Mouse (Mus musculus) forebrain, postnatal 0 days (tissue): ENCODE measurements at regions not wholly inside any gene's neighbourhood (a gene's known extent, or its start where the extent isn't known, plus 50 kb on each side); places are given as distances from the start of the nearest gene placed in this dataset.

Experiments used
- ATAC-seq: fragments of 200-750 bp; cut with Nextera tagmentation; 2 replicates; pipeline ENCODE4 v1.8.0; 2017; ENCODE audit warnings: mild to moderate bottlenecking, moderate library complexity
- DNase-seq: peaks from one replicate; pipeline ENCODE4 v3.0.0-alpha.2; 2015
- H3K27ac ChIP-seq: fragments of 300-500 bp; sonication (generic); 2 replicates; pipeline ENCODE4 v1.5.1; 2014; ENCODE audit warnings: low read depth, mild to moderate bottlenecking, antibody characterized with exemption, low read length, moderate library complexity, mixed read lengths
- H3K27me3 ChIP-seq: fragments of 300-500 bp; sonication (generic); 2 replicates; pipeline ENCODE4 v1.6.1; 2014; ENCODE audit warnings: mild to moderate bottlenecking, low read length, mixed read lengths; ENCODE audit not compliant: insufficient read depth
- H3K36me3 ChIP-seq: fragments of 300-500 bp; sonication (generic); 2 replicates; pipeline ENCODE4 v1.6.1; 2014; ENCODE audit warnings: mild to moderate bottlenecking, moderate library complexity; ENCODE audit not compliant: insufficient read depth
- H3K4me1 ChIP-seq: fragments of 300-500 bp; sonication (generic); 2 replicates; pipeline ENCODE4 v1.6.1; 2014; ENCODE audit warnings: antibody characterized with exemption; ENCODE audit not compliant: insufficient read depth
- H3K4me2 ChIP-seq: fragments of 300-500 bp; sonication (generic); 2 replicates; pipeline ENCODE4 v1.6.1; 2014; ENCODE audit warnings: low read depth, mild to moderate bottlenecking, moderate library complexity
- H3K4me3 ChIP-seq: fragments of 300-500 bp; sonication (generic); 2 replicates; pipeline ENCODE4 v1.5.1; 2014; ENCODE audit warnings: low read depth, low read length, mixed read lengths
- H3K9ac ChIP-seq: fragments of 300-500 bp; sonication (generic); 2 replicates; pipeline ENCODE4 v1.6.1; 2014; ENCODE audit warnings: mild to moderate bottlenecking
- H3K9me3 ChIP-seq: fragments of 300-500 bp; sonication (generic); 2 replicates; pipeline ENCODE4 v1.6.1; 2016; ENCODE audit warnings: low read length
- CTCF ChIP-seq: sonication (generic); IDR thresholded peaks from 2 replicates; pipeline ENCODE4 v1.5.1; 2016; ENCODE audit warnings: antibody characterized with exemption, control low read depth, low read depth
- WGBS: fragments of 180-500 bp; shearing (Covaris S2); extraction: QIAGEN DNeasy Blood & Tissue Kit; methylation state at CpG from one replicate; pipeline ENCODE4 v1.1.7; 2014; 5-methylcytosine and 5-hydroxymethylcytosine counted together

DNA sequence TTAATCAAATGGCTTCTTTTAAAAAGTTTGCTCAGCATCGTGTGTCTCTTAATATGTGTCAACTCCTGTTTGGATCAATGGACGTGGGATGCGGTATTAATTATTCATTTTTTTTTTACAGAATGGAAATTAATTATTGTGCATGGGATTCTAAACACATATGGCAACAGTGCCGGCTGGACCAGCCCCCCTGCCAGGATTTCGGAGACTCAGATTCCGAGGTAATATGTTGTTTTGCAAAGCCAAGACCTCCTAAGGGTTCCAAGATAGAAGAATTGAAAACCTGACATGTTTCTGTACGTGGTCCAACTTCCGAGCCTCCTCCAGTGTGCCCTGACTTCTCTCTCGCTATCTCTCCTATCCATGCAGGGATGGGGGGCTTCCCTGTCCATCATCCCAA is 170.4 kb downstream of the 3110018I06Rik start:
- Histone ChIP-seq H3K27me3 (no peaks in the 10 kb centered on the region), H3K36me3 (no peaks in the 10 kb centered on the region), H3K9me3 (no peaks in the 10 kb centered on the region), H3K9ac (no peak overlapping the region), H3K4me3 (no peak overlapping the region), H3K4me2 (peak overlapping the region; percentile 21; the same call in 1 of the 2 replicates), H3K27ac (no peak overlapping the region), H3K4me1 (no peaks in the 10 kb centered on the region)
- ATAC-seq, result no peak
- no peak for DNase-seq
- no peak for TF ChIP-seq CTCF
- WGBS, result 13% methylated on average over 9 of the region's 9 CpGs

DNA sequence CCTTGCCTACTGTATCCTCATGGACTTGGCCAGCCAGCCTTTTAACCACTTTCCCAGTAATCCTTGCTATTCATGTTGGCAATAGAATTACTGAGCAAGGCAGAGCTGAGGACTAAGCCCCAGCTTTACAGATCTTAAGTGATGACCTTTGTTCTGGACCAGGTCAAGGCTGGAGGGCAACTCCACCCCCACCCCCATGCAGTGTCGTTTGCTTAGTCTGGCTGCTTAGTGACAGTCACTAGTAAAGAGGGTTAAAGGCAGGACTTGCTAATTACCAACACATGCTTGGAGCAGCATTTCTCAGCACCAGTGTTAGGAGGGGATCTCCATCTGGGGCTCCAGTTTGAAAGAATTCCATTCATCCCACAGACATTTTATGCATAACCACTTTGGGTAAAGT is 174.2 kb downstream of the 3110018I06Rik start:
- no peak for ATAC-seq
- Histone ChIP-seq H3K4me3 (no peak overlapping the region), H3K27ac (no peak overlapping the region), H3K4me1 (no peaks in the 10 kb centered on the region), H3K36me3 (no peaks in the 10 kb centered on the region), H3K4me2 (no peak overlapping the region), H3K27me3 (no peaks in the 10 kb centered on the region), H3K9me3 (no peaks in the 10 kb centered on the region), H3K9ac (no peak overlapping the region)
- 3% methylated on average over 1 of the region's 1 CpGs for WGBS
- DNase-seq, result no peak
- no peak for TF ChIP-seq CTCF

DNA sequence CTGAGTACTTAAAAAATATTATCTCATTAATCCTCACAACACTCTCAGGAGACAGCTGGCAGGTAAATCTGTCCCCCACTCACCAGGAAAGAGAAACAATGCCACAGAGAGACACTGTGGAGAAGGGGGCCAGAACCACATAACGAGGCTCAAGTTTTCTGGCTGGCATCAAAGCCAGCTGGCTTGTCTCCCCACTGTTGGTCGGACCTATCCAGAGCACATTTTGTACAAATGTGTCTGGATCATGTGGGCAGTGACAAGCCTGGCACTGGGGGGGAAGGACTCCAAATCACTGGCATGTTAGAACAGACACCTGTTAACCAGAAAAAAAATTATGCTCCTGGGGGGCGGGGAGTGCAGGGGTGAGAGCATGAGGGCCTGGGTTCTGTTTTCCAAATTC is 179.4 kb downstream of the 3110018I06Rik start:
- no peak for ATAC-seq
- no peaks in the 10 kb centered on the region for H3K36me3 ChIP-seq
- TF ChIP-seq CTCF, result no peak
- no peak for DNase-seq
- no peaks in the 10 kb centered on the region for H3K27me3 ChIP-seq
- no peaks in the 10 kb centered on the region for H3K9me3 ChIP-seq
- H3K4me3 ChIP-seq, result no peak overlapping the region
- H3K27ac ChIP-seq, result no peak overlapping the region
- H3K4me2 ChIP-seq, result no peak overlapping the region
- WGBS, result 55% methylated on average over 3 of the region's 3 CpGs
- H3K4me1 ChIP-seq, result no peaks in the 10 kb centered on the region
- no peak overlapping the region for H3K9ac ChIP-seq

DNA sequence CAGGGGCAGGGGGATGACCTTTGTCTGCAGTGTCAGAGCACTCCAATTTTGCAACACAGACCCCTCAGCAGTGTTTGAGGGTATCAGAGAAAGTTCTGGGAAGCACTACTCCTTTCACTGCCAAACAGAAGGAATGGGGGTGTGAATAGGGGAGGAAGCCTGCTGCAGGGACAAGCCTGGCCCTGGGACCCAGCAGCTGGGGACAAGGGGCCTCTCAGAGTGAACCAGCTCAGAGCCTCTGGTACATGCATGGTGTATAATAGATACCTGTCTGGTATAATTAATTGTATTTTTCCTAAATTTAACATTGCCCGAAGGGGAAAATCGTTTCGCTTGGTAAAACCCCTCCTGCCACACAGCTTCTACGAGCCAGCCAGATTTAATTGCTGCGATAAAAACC is 180.6 kb downstream of the 3110018I06Rik start:
- no peak overlapping the region for H3K4me2 ChIP-seq
- no peak overlapping the region for H3K4me3 ChIP-seq
- H3K27me3 ChIP-seq, result no peaks in the 10 kb centered on the region
- DNase-seq, result no peak
- H3K9me3 ChIP-seq, result no peaks in the 10 kb centered on the region
- H3K4me1 ChIP-seq, result no peaks in the 10 kb centered on the region
- no peak overlapping the region for H3K9ac ChIP-seq
- no peaks in the 10 kb centered on the region for H3K36me3 ChIP-seq
- ATAC-seq, result no peak
- no peak for TF ChIP-seq CTCF
- no peak overlapping the region for H3K27ac ChIP-seq
- 48% methylated on average over 5 of the region's 5 CpGs for WGBS

DNA sequence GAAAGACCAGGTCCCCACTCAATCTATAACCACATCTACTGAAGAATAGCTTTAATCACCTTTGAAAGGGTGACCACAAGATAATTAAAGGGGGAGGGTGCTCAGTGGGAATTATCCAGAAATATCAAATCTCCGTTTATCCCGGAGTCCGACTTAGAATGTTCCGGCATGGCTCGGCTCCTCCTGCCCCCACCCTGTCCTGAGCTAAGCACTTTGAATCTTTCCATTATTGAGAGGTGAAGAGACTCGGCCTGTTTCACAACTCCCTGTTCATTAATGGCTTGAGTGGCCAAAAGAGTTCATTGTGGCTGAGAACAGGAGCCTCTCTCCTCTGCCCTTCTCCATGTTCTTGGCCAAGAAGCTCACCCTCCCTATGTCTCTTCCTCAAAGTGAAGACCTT is 181.0 kb downstream of the 3110018I06Rik start:
- 50% methylated on average over 6 of the region's 6 CpGs for WGBS
- no peaks in the 10 kb centered on the region for H3K27me3 ChIP-seq

DNA sequence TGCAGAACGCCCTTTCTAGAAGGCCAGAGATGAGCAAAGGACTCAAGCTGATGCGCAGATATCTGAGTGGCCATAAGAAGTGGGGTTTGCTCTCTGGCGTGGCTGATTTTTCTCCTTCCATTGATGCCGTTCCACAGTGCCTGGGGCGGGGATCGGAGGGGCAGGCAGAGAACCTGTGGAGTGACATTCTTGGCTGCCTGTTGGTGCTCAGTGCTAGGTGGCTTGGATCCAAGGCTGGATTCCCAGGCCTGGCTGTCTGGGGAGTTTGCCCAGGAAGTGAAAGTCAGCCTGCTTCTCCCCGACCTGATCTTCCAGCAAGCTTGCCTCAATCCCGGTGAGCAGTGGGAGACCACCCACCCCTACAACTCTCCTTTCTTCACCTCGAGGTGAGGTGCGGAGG is 181.5 kb downstream of the 3110018I06Rik start:
- no peak overlapping the region for H3K4me3 ChIP-seq

More for the DNA sequence above, 181.0 kb downstream of the 3110018I06Rik start:
- no peak overlapping the region for H3K4me3 ChIP-seq
- DNase-seq (no peak), ATAC-seq (no peak)
- no peak overlapping the region for H3K27ac ChIP-seq
- no peaks in the 10 kb centered on the region for H3K9me3 ChIP-seq
- no peak overlapping the region for H3K9ac ChIP-seq
- H3K36me3 ChIP-seq, result no peaks in the 10 kb centered on the region
- no peak for TF ChIP-seq CTCF
- H3K4me1 ChIP-seq, result no peaks in the 10 kb centered on the region
- H3K4me2 ChIP-seq, result no peak overlapping the region

DNA sequence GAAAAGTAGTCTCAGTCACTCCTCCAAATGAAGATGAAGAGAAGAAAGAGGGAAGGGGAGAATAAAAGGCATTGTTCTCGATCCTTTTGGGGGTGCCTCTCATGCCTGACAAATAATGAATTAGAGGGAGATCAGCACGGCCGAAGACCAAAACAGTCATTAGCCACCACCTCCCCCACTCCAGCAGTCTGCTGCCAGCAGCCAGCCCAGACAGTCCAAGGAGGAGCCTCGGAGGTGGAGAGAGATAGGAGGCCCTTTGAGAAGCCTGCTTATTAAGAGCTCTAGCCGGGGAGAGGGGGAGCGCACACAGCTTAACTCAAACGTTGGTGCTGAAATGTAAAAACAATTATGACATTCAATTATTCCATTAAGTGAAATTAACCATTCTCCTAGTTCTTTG is 188.6 kb downstream of the 3110018I06Rik start:
- no peaks in the 10 kb centered on the region for H3K9me3 ChIP-seq
- WGBS, result 15% methylated on average over 7 of the region's 7 CpGs
- H3K27me3 ChIP-seq, result no peaks in the 10 kb centered on the region
- no peak for TF ChIP-seq CTCF
- ATAC-seq (no peak; the same call in 1 of the 2 replicates), DNase-seq (no peak)
- no peak overlapping the region for H3K4me2 ChIP-seq
- no peak overlapping the region for H3K9ac ChIP-seq
- no peak overlapping the region for H3K4me3 ChIP-seq
- H3K4me1 ChIP-seq, result peaks cover 4% of the 10 kb centered on the region; the same call in 1 of the 2 replicates
- H3K27ac ChIP-seq, result no peak overlapping the region
- H3K36me3 ChIP-seq, result no peaks in the 10 kb centered on the region

More for the DNA sequence above, 181.5 kb downstream of the 3110018I06Rik start:
- DNase-seq (no peak), ATAC-seq (no peak)
- no peak overlapping the region for H3K9ac ChIP-seq
- H3K9me3 ChIP-seq, result no peaks in the 10 kb centered on the region
- no peak overlapping the region for H3K4me2 ChIP-seq
- no peaks in the 10 kb centered on the region for H3K4me1 ChIP-seq
- no peak for TF ChIP-seq CTCF
- no peak overlapping the region for H3K27ac ChIP-seq
- H3K27me3 ChIP-seq, result no peaks in the 10 kb centered on the region
- WGBS, result 66% methylated on average over 10 of the region's 10 CpGs
- H3K36me3 ChIP-seq, result no peaks in the 10 kb centered on the region

DNA sequence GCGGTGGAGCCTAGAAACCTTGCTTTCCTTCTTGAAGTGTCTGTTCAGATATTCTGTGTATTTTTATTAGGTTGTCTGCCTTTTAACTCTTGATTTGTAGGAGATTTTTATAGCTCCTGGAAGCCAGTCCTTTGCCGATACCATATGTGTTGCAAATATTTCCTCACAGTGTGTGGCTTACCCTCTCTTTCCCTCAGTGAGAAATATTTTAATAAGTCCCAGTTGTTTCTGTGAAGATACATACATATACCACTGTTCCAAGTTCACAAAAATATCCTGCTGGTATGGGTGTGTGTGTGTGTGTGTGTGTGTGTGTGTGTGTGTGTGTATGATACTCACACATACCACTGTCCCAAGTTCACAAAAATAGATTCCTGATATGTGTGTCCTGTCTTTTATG is 199.0 kb downstream of the 3110018I06Rik start:
- Histone ChIP-seq H3K4me2 (no peak overlapping the region), H3K9me3 (no peaks in the 10 kb centered on the region), H3K4me1 (no peaks in the 10 kb centered on the region), H3K36me3 (no peaks in the 10 kb centered on the region), H3K27me3 (no peaks in the 10 kb centered on the region), H3K4me3 (no peak overlapping the region), H3K27ac (no peak overlapping the region), H3K9ac (no peak overlapping the region)
- 86% methylated on average over 2 of the region's 2 CpGs for WGBS
- DNase-seq (no peak), ATAC-seq (no peak)
- no peak for TF ChIP-seq CTCF
